Mouse (Mus musculus) C2C12 (cell line): ENCODE data around the gene Gatad2a.

Experiments used
- CEBPB ChIP-seq: IDR thresholded peaks from one replicate; pipeline ENCODE4 v1.6.1; 2011; ENCODE audit warnings: low read depth, mild to moderate bottlenecking, control low read depth, moderate library complexity
- CTCF ChIP-seq: IDR thresholded peaks from one replicate; pipeline ENCODE4 v1.5.1; 2011; ENCODE audit not compliant: control insufficient read depth, insufficient read depth, insufficient read length
- FOSL1 ChIP-seq: IDR thresholded peaks from one replicate; pipeline ENCODE4 v1.8.0; 2011; ENCODE audit warnings: mild to moderate bottlenecking, low read length; ENCODE audit not compliant: poor library complexity, insufficient read depth, severe bottlenecking
- MAX ChIP-seq: IDR thresholded peaks from one replicate; pipeline ENCODE4 v1.6.1; 2011; ENCODE audit warnings: mild to moderate bottlenecking, control low read depth
- MYOD1 ChIP-seq: IDR thresholded peaks from one replicate; pipeline ENCODE4 v1.6.1; 2011; ENCODE audit warnings: low read depth; ENCODE audit not compliant: control insufficient read depth, insufficient read length
- MYOG ChIP-seq: IDR thresholded peaks from one replicate; pipeline ENCODE4 v1.6.1; 2011; ENCODE audit not compliant: control insufficient read depth, insufficient read length; ENCODE audit errors: extremely low read depth
- USF1 ChIP-seq: IDR thresholded peaks from one replicate; pipeline ENCODE4 v1.6.1; 2011; ENCODE audit warnings: low read depth, mild to moderate bottlenecking, control low read depth, moderate library complexity

DNA sequence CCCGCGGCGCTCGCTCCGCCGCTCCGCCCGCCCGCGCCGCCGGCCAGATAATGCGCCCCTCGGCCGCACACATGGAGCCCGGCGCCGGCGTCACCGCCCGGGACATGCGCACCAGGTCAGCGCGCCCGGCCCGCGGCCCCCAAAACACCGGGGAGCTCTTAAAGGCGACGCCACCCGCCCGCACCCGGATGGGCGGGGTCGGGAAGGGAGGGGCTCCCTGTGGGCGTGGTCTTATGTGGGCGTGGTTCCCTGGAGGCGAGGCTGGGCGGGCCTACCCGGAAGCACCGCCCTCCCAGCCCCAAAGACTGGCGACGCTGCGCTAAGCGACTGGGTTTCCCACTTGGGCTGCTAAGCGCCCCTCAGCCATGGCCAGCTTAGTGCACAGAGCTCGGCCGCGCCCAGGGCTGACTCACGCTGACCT, 22.0 kb downstream of the Gatad2a start:
- no peak for TF ChIP-seq USF1
- no peak for TF ChIP-seq CTCF
- TF ChIP-seq MYOD1, result no peak
- no peak for TF ChIP-seq CEBPB
- TF ChIP-seq MYOG, result no peak
- peak; percentile 17 for TF ChIP-seq MAX
- no peak for TF ChIP-seq FOSL1
